Mouse (Mus musculus) lung, embryonic 16.5 days (tissue): ENCODE results near the gene Lekr1. TPM values are rescaled to one million over a fixed set of nuclear protein-coding genes. Genes with fewer than 3 reads are reported as not detected.

Experiments
- ATAC-seq: fragments of 200-750 bp; cut with Nextera tagmentation; 2 replicates; pipeline ENCODE4 v1.8.0; 2017; ENCODE audit warnings: low read depth, mild to moderate bottlenecking, moderate library complexity
- H3K27ac ChIP-seq: fragments of 300-500 bp; sonication (generic); 2 replicates; pipeline ENCODE4 v1.5.1; 2014; ENCODE audit warnings: mild to moderate bottlenecking, control low read depth, low read length
- H3K27me3 ChIP-seq: fragments of 300-500 bp; sonication (generic); 2 replicates; pipeline ENCODE4 v1.6.1; 2014; ENCODE audit warnings: low read depth, low read length, mixed read lengths; ENCODE audit not compliant: control insufficient read depth, insufficient read depth
- H3K36me3 ChIP-seq: fragments of 300-500 bp; sonication (generic); 2 replicates; pipeline ENCODE4 v1.6.1; 2014; ENCODE audit warnings: low read length; ENCODE audit not compliant: control insufficient read depth, insufficient read depth
- H3K4me1 ChIP-seq: fragments of 300-500 bp; sonication (generic); replicated peaks from 2 replicates; pipeline ENCODE4 v1.6.1; 2014; ENCODE audit warnings: low read length, mixed read lengths; ENCODE audit not compliant: control insufficient read depth, insufficient read depth
- H3K4me2 ChIP-seq: fragments of 300-500 bp; sonication (generic); 2 replicates; pipeline ENCODE4 v1.6.1; 2014; ENCODE audit warnings: low read depth, low read length, control low read depth
- H3K4me3 ChIP-seq: fragments of 300-500 bp; sonication (generic); 2 replicates; pipeline ENCODE4 v1.5.1; 2014; ENCODE audit warnings: mild to moderate bottlenecking, low read length, control low read depth
- H3K9ac ChIP-seq: fragments of 300-500 bp; sonication (generic); 2 replicates; pipeline ENCODE4 v1.6.1; 2014; ENCODE audit warnings: low read length, control low read depth
- H3K9me3 ChIP-seq: fragments of 300-500 bp; sonication (generic); 2 replicates; pipeline ENCODE4 v1.6.1; 2016; ENCODE audit warnings: low read length; ENCODE audit not compliant: control insufficient read depth
- WGBS: fragments of 180-500 bp; shearing (Covaris S2); extraction: QIAGEN DNeasy Blood & Tissue Kit; methylation state at CpG from one replicate; pipeline ENCODE4 v1.1.7; 2014; 5-methylcytosine and 5-hydroxymethylcytosine counted together
- polyA plus RNA-seq: library from polyadenylated mRNA; unstranded; fragments of >200 nt; fragmentation: Nextera tagmentation; extraction: Ambion mirVana; gene quantifications from 2 replicates; pipeline ENCODE4 v1.2.1, GENCODE M21; 2015

Gene Lekr1
- 10.1 and 11.1 TPM in 2 replicates for polyA plus RNA-seq

- Histone ChIP-seq H3K27me3 (no peaks in the 10 kb centered on the region), H3K4me2 (peak within 1 kb of the TSS; percentile 85), H3K27ac (peak within 1 kb of the TSS; percentile 63), H3K4me3 (peak within 1 kb of the TSS; percentile 88), H3K9me3 (no peaks in the 10 kb centered on the region), H3K9ac (peak within 1 kb of the TSS; percentile 84), H3K36me3 (no peaks in the 10 kb centered on the region), H3K4me1 (peaks cover 6% of the 10 kb centered on the region)
- under 1% methylated on average over 71 of the region's 73 CpGs for WGBS
- ATAC-seq = peak; percentile 93
Observed at GRCm38 (mm10) chr3:65665977-65666766, at the start of gene Lekr1. TSS of gene Lekr1 (plus strand) at chr3:65666228.

- peaks cover 6% of the 10 kb centered on the region; the same call in 1 of the 2 replicates for H3K4me1 ChIP-seq
- H3K27me3 ChIP-seq = no peaks in the 10 kb centered on the region
- H3K27ac ChIP-seq = no peak overlapping the region
- no peaks in the 10 kb centered on the region for H3K36me3 ChIP-seq
- no peak overlapping the region for H3K4me2 ChIP-seq
- H3K9me3 ChIP-seq = no peaks in the 10 kb centered on the region
- H3K4me3 ChIP-seq = no peak overlapping the region
- ATAC-seq = no peak
- H3K9ac ChIP-seq = no peak overlapping the region
- WGBS = 47% methylated on average over 5 of the region's 5 CpGs
Observed at GRCm38 (mm10) chr3:65617507-65617906, 48.5 kb upstream of the Lekr1 start.

- no peak overlapping the region for H3K9ac ChIP-seq
- ATAC-seq = no peak
- no peaks in the 10 kb centered on the region for H3K9me3 ChIP-seq
- no peaks in the 10 kb centered on the region for H3K4me1 ChIP-seq
- H3K27me3 ChIP-seq = no peaks in the 10 kb centered on the region
- WGBS = 70% methylated on average over 4 of the region's 4 CpGs
- H3K27ac ChIP-seq = no peak overlapping the region
- no peak overlapping the region for H3K4me3 ChIP-seq
- H3K4me2 ChIP-seq = no peak overlapping the region
- no peaks in the 10 kb centered on the region for H3K36me3 ChIP-seq
Observed at GRCm38 (mm10) chr3:65619340-65619739, 46.7 kb upstream of the Lekr1 start.

GRCm38 (mm10) chr3:65623057-65623456 is 43.0 kb upstream of the Lekr1 start:
- H3K4me1 ChIP-seq = no peaks in the 10 kb centered on the region
- H3K9ac ChIP-seq = no peak overlapping the region
- H3K27me3 ChIP-seq = no peaks in the 10 kb centered on the region
- H3K4me2 ChIP-seq = no peak overlapping the region
- H3K36me3 ChIP-seq = no peaks in the 10 kb centered on the region
- no peak for ATAC-seq
- H3K9me3 ChIP-seq = no peaks in the 10 kb centered on the region
- no peak overlapping the region for H3K4me3 ChIP-seq
- WGBS = 90% methylated on average over 6 of the region's 6 CpGs
- no peak overlapping the region for H3K27ac ChIP-seq

- ATAC-seq = no peak
- Histone ChIP-seq H3K27me3 (no peaks in the 10 kb centered on the region), H3K9ac (no peak overlapping the region), H3K9me3 (no peaks in the 10 kb centered on the region), H3K36me3 (no peaks in the 10 kb centered on the region), H3K27ac (no peak overlapping the region), H3K4me3 (no peak overlapping the region), H3K4me1 (no peaks in the 10 kb centered on the region), H3K4me2 (no peak overlapping the region)
- WGBS = 54% methylated on average over 8 of the region's 8 CpGs
Observed at GRCm38 (mm10) chr3:65625496-65626289, 40.3 kb upstream of the Lekr1 start.

DNA sequence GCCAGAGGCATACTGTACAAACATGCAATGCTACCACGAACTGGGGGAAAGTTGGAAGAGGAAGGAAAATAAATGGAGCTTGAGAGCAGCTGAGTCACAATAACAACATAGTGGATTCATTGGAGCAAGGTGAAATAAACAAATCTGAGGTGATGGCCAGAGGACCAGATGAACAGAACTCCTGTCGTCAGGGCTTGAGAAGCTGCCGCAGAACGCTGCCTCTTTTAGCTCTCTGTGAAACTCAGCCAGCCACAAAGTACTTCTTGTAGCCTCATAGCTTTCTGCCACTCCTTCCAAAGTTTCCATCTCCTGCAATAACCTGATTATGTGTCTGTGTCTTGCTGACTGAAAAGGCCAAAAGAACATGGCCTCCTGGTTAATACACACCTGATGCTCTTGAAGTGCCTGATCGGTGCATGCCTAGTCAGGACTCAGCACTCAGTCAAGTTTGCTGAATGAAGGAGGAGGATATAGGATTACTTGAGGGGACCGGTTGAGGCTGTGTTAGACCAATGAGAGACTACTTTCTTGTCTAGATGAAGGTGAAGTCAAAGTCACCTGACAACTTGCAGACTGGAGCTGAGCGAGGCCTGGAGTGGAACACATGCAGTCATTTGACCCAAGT is 39.6 kb upstream of the Lekr1 start:
- H3K9ac ChIP-seq = no peak overlapping the region
- no peak overlapping the region for H3K4me2 ChIP-seq
- H3K27me3 ChIP-seq = no peaks in the 10 kb centered on the region
- H3K27ac ChIP-seq = no peak overlapping the region
- 71% methylated on average over 7 of the region's 7 CpGs for WGBS
- H3K9me3 ChIP-seq = no peaks in the 10 kb centered on the region
- no peak for ATAC-seq
- no peaks in the 10 kb centered on the region for H3K36me3 ChIP-seq
- H3K4me1 ChIP-seq = no peaks in the 10 kb centered on the region
- H3K4me3 ChIP-seq = no peak overlapping the region

GRCm38 (mm10) chr3:65627021-65627706 is 38.9 kb upstream of the Lekr1 start:
- WGBS = 84% methylated on average over 6 of the region's 6 CpGs
- H3K27ac ChIP-seq = no peak overlapping the region
- no peaks in the 10 kb centered on the region for H3K4me1 ChIP-seq

GRCm38 (mm10) chr3:65627707-65628028 is 38.4 kb upstream of the Lekr1 start:
- Histone ChIP-seq H3K27me3 (no peaks in the 10 kb centered on the region), H3K27ac (no peak overlapping the region), H3K4me3 (no peak overlapping the region), H3K36me3 (no peaks in the 10 kb centered on the region), H3K4me2 (no peak overlapping the region), H3K9ac (no peak overlapping the region), H3K9me3 (no peaks in the 10 kb centered on the region), H3K4me1 (no peaks in the 10 kb centered on the region)
- no peak for ATAC-seq
- WGBS = 73% methylated on average over 2 of the region's 2 CpGs

More at GRCm38 (mm10) chr3:65627021-65627706, 38.9 kb upstream of the Lekr1 start:
- Histone ChIP-seq H3K9ac (no peak overlapping the region), H3K4me2 (no peak overlapping the region), H3K36me3 (no peaks in the 10 kb centered on the region), H3K9me3 (no peaks in the 10 kb centered on the region), H3K4me3 (no peak overlapping the region), H3K27me3 (no peaks in the 10 kb centered on the region)
- no peak for ATAC-seq
